Mouse (Mus musculus) lung, adult 2 months (tissue): ENCODE measurements around the gene Olfr130. TPM values are rescaled to one million over a fixed set of nuclear protein-coding genes. Genes with fewer than 3 reads are reported as not detected.

Experiments
- DNase-seq: peaks from one replicate; pipeline ENCODE4 v3.0.0; 2022
- H3K4me1 ChIP-seq: fragments of 200-500 bp; 2 replicates; pipeline ENCODE4 v1.6.1; 2011; ENCODE audit warnings: low read length; ENCODE audit not compliant: control insufficient read depth, insufficient read depth
- H3K4me3 ChIP-seq: fragments of 200-500 bp; replicated peaks from 2 replicates; pipeline ENCODE3; 2011; ENCODE audit warnings: low read depth, mild to moderate bottlenecking, control low read depth, low read length; ENCODE audit errors: extremely low read depth
- CTCF ChIP-seq: fragments of 200-500 bp; IDR thresholded peaks from 2 replicates; pipeline ENCODE4 v1.5.1; 2011; ENCODE audit warnings: mild to moderate bottlenecking, low read length, control low read depth; ENCODE audit not compliant: insufficient read depth
- POLR2A ChIP-seq: fragments of 200-500 bp; IDR thresholded peaks from 2 replicates; pipeline ENCODE4 v1.6.1; 2011; ENCODE audit warnings: low read depth, mild to moderate bottlenecking, control low read depth, low read length, borderline replicate concordance; ENCODE audit errors: extremely low read depth
- WGBS: fragments of 180-500 bp; shearing (Covaris S2); methylation state at CpG from one replicate; pipeline ENCODE4 v1.1.7; 2018; 5-methylcytosine and 5-hydroxymethylcytosine counted together
- polyA plus RNA-seq: library from polyadenylated mRNA; depleted of rRNA; stranded (reverse); fragments of >200 nt; gene quantifications from 2 replicates; pipeline ENCODE4 v1.2.3, GENCODE M21; 2012; rRNA removed

Gene Olfr130
- polyA plus RNA-seq, result not detected in 2 replicates

- TF ChIP-seq CTCF, result no peak
- no peak for TF ChIP-seq POLR2A
- Histone ChIP-seq H3K4me3 (no peak within 1 kb of the TSS), H3K4me1 (no peaks in the 10 kb centered on the region)
- DNase-seq, result no peak
- WGBS, result 80% methylated on average over 1 of the region's 1 CpGs
Measured at GRCm38 (mm10) chr17:38063621-38064020, at the start of gene Olfr130. TSS of gene Olfr130 (plus strand) at chr17:38063921.

GRCm38 (mm10) chr17:38016341-38016740 is 47.4 kb upstream of the Olfr130 start:
- TF ChIP-seq POLR2A, result no peak
- TF ChIP-seq CTCF, result no peak
- H3K4me3 ChIP-seq, result no peak overlapping the region
- 68% methylated on average over 2 of the region's 2 CpGs for WGBS

GRCm38 (mm10) chr17:38026297-38026696 is 37.4 kb upstream of the Olfr130 start:
- TF ChIP-seq CTCF (no peak), POLR2A (no peak)
- DNase-seq, result no peak
- Histone ChIP-seq H3K4me1 (no peaks in the 10 kb centered on the region), H3K4me3 (no peak overlapping the region)
- WGBS, result 38% methylated on average over 5 of the region's 5 CpGs

More at GRCm38 (mm10) chr17:38016341-38016740, 47.4 kb upstream of the Olfr130 start:
- DNase-seq, result no peak
- no peaks in the 10 kb centered on the region for H3K4me1 ChIP-seq

- DNase-seq, result no peak
- Histone ChIP-seq H3K4me1 (no peaks in the 10 kb centered on the region), H3K4me3 (no peak within 1 kb of the TSS)
- TF ChIP-seq CTCF (no peak), POLR2A (no peak)
- WGBS, result 36% methylated on average over 1 of the region's 1 CpGs
Measured at GRCm38 (mm10) chr17:38059979-38060378, 3.7 kb upstream of the Olfr130 start, which contains the start of gene Olfr129. TSS of gene Olfr129 (minus strand) at chr17:38060079.

- Histone ChIP-seq H3K4me3 (no peak overlapping the region), H3K4me1 (no peaks in the 10 kb centered on the region)
- DNase-seq, result no peak
- no peak for TF ChIP-seq POLR2A
- TF ChIP-seq CTCF, result no peak
- WGBS, result 77% methylated on average over 4 of the region's 4 CpGs
Measured at GRCm38 (mm10) chr17:38082364-38082763, 18.6 kb downstream of the Olfr130 start.

- no peak for TF ChIP-seq CTCF
- no peak for TF ChIP-seq POLR2A
- Histone ChIP-seq H3K4me3 (no peak within 1 kb of the TSS), H3K4me1 (no peaks in the 10 kb centered on the region)
- no peak for DNase-seq
Measured at GRCm38 (mm10) chr17:38088593-38088992, 24.9 kb downstream of the Olfr130 start, which contains the start of gene Olfr131. TSS of gene Olfr131 (minus strand) at chr17:38088693.

Other genes starting within 250 kb of the Olfr130 start
- not detected in 2 replicates for gene Olfr125, start 231.0 kb upstream of the Olfr130 start, polyA plus RNA-seq
- gene Olfr126, start 216.4 kb upstream of the Olfr130 start, polyA plus RNA-seq, result not detected in 2 replicates
- not detected in 2 replicates for gene Olfr127, start 163.5 kb upstream of the Olfr130 start, polyA plus RNA-seq
- not detected in 2 replicates for gene Olfr128, start 143.4 kb upstream of the Olfr130 start, polyA plus RNA-seq
- gene Olfr761, start 110.8 kb upstream of the Olfr130 start, polyA plus RNA-seq, result not detected in 2 replicates
- gene Olfr129, start 3.8 kb upstream of the Olfr130 start, polyA plus RNA-seq, result not detected in 2 replicates
- not detected in 2 replicates for gene Olfr131, start 24.8 kb downstream of the Olfr130 start, polyA plus RNA-seq
- gene Olfr132, start 70.6 kb downstream of the Olfr130 start, polyA plus RNA-seq, result not detected in 2 replicates
- not detected in 2 replicates for gene Olfr133, start 81.4 kb downstream of the Olfr130 start, polyA plus RNA-seq
- not detected in 2 replicates for gene Olfr134, start 107.5 kb downstream of the Olfr130 start, polyA plus RNA-seq
- gene Olfr135, start 140.4 kb downstream of the Olfr130 start, polyA plus RNA-seq, result not detected in 2 replicates
- gene Olfr138, start 197.1 kb downstream of the Olfr130 start, polyA plus RNA-seq, result not detected in 2 replicates
- gene Olfr137, start 243.6 kb downstream of the Olfr130 start, polyA plus RNA-seq, result not detected in 2 replicates